In the genomic region with DNA sequence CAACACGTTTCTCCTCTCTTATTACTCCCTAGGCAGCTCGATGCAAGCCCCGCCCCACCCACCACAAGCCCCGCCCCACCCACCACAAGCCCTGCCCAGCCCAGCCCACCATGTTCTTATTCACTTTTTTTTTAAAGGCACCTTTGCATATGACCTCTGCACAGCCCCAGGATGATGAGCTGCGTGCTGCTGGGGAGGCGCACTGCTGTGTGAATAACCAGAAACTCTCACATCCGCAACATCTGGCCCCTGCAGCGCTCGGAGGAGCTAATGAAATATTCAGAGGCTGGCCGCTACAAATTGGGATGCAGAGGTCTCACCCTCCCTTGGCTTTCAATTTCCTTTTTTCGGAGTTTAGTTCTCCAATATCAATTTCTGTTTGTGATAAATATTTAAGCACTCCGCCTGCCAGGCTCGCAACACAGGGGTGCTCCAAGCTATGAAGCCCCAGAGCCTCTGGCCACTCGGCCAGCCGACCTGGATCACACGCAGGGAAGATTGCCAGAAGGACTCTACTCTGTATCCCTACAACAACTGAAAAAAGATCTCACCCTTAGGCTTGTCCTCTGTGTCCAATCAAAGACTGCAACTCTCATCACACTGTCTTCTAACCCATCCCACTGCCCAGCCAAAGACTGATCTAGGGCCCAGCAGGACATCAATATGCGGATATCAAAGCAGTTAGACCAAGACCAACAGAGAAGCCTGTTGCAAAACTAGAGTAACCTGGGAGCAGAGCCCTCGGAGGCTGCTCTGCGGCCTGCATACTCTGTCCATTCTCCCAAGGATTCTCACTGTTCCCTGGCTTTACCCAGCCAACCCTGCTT, we compare ENCODE assay signal across 2 mouse cellular contexts.
TF ChIP-seq lines count a peak whose summit lies in the region.

No protein-coding gene starts in this region.

TF ChIP-seq in CH12.LX, 34 proteins besides CTCF, POLR2A, EP300 and RAD21 (continued from another document):
- TF ChIP-seq ZNF384 (IDR thresholded peaks at IDR 0.05; ENCODE audit: low read depth, low read length) (peak; percentile 97), UBTF (IDR thresholded peaks at IDR 0.05; ENCODE audit: low read depth, low read length) (no peak), MXI1 (IDR thresholded peaks at IDR 0.05; ENCODE audit: low read depth, low read length) (peak; percentile 30; the same call in 1 of the 2 replicates), ETS1 (conservative IDR thresholded peaks at IDR 0.05; ENCODE audit: low read depth, low read length) (peak; percentile 85), TBP (conservative IDR thresholded peaks at IDR 0.05; ENCODE audit: low read depth, low read length) (no peak), TCF12 (IDR thresholded peaks at IDR 0.05; ENCODE audit: low read depth, low read length) (peak; percentile 97), KAT2A (IDR thresholded peaks at IDR 0.05; ENCODE audit: insufficient replicate concordance, low read length) (no peak), ELF1 (IDR thresholded peaks at IDR 0.05; ENCODE audit: low read depth, low read length) (peak; percentile 45; the same call in 1 of the 2 replicates), BHLHE40 (IDR thresholded peaks at IDR 0.05; ENCODE audit: low read depth, low read length) (peak; percentile 91), MEF2A (IDR thresholded peaks at IDR 0.05; ENCODE audit: borderline replicate concordance, low read depth, low read length) (peak; percentile 86), RCOR1 (conservative IDR thresholded peaks at IDR 0.05; ENCODE audit: low read depth, low read length) (0 out of 2 replicates have a peak, but pooled peaks have one; percentile 5), SIN3A (IDR thresholded peaks at IDR 0.05; ENCODE audit: low read length) (peak; percentile 70; the same call in 1 of the 2 replicates), MAFK (IDR thresholded peaks at IDR 0.05; ENCODE audit: insufficient replicate concordance, low read length) (0 out of 2 replicates have a peak, but pooled peaks have one; percentile 52), MAZ (IDR thresholded peaks at IDR 0.05; ENCODE audit: low read depth, low read length) (peak; percentile 77; the same call in 1 of the 2 replicates), CHD2 (IDR thresholded peaks at IDR 0.05; ENCODE audit: low read length) (0 out of 2 replicates have a peak, but pooled peaks have one; percentile 37), SMC3 (IDR thresholded peaks at IDR 0.05; ENCODE audit: low read depth, low read length) (peak; percentile 21; the same call in 1 of the 2 replicates), HCFC1 (IDR thresholded peaks at IDR 0.05; ENCODE audit: low read depth, low read length) (peak; percentile 54), CHD1 (IDR thresholded peaks at IDR 0.05; ENCODE audit: low read depth, low read length) (no peak)

TF ChIP-seq in ES-E14, 5 proteins besides CTCF, POLR2A, EP300 and RAD21 (continued from another document):
- TF ChIP-seq HCFC1 (IDR thresholded peaks at IDR 0.05; ENCODE audit: borderline replicate concordance, insufficient read depth, low read length) = no peak
